Comparison of ENCODE assay signal across 17 mouse cellular contexts in genomic region chr16:9083040-9083439, GRCm38 (mm10).
DNase-seq lines count a peak whose midpoint lies in the region; TF ChIP-seq lines count a peak whose summit lies in the region.
"Had no signal": no experiment of that assay in that cellular context is flagged by ENCODE, and none has a peak within 500 bp of the region (broad histone marks: within the 10 kb centered on the region; RNA-seq: fewer than 3 reads in every experiment).

No protein-coding gene starts in this region.

- H3K36me3 ChIP-seq in E14TG2a.4 (ENCODE audit: insufficient read depth, low read length): no peaks in the 10 kb centered on the region
- H3K36me3 ChIP-seq in kidney, adult 2 months (ENCODE audit: control insufficient read depth, insufficient read depth, low read length): no peaks in the 10 kb centered on the region
- H3K36me3 ChIP-seq: embryonic facial prominence, embryonic 10.5 days; G1E; heart, embryonic 13.5 days; hindbrain, embryonic 15.5 days had no signal

- no peaks in the 10 kb centered on the region for H3K27me3 ChIP-seq in E14TG2a.4 (ENCODE audit: insufficient read depth, low read length)
- no peaks in the 10 kb centered on the region for H3K27me3 ChIP-seq in kidney, adult 2 months (replicated peaks; ENCODE audit: control insufficient read depth, insufficient read depth, low read length)
- H3K27me3 ChIP-seq: heart, embryonic 13.5 days; hindbrain, embryonic 15.5 days had no signal

- peaks cover 48% of the 10 kb centered on the region for H3K9me3 ChIP-seq in E14TG2a.4 (ENCODE audit: low read length)
- H3K9me3 ChIP-seq: embryonic facial prominence, embryonic 10.5 days; G1E; heart, embryonic 13.5 days; hindbrain, embryonic 15.5 days had no signal

- H3K4me1 ChIP-seq in E14TG2a.4 (replicated peaks; ENCODE audit: low read depth, low read length): peaks cover 52% of the 10 kb centered on the region
- no peaks in the 10 kb centered on the region for H3K4me1 ChIP-seq in kidney, adult 2 months (ENCODE audit: control insufficient read depth, insufficient read depth, low read length)
- H3K4me1 ChIP-seq: embryonic facial prominence, embryonic 10.5 days; heart, embryonic 13.5 days; hindbrain, embryonic 15.5 days had no signal

- DNase-seq in heart, adult 11 months: peak; percentile 25
- DNase-seq in heart, adult 8-10 months (ENCODE audit: low spot score): no peak
- DNase-seq in R1 (ENCODE audit: low read depth, low spot score): peak; percentile 56
- DNase-seq in layer of hippocampus, adult 9-11 months: peak; percentile 74
- DNase-seq in gastrocnemius, postnatal 10 days: no peak
- no peak for DNase-seq in kidney, adult 2 months
- DNase-seq: adrenal gland, postnatal 14 days; B cell, adult 2 months; cerebellum, adult 18-20 months; cerebellum, postnatal 10 days; gastrocnemius, postnatal 14 days; heart, postnatal 36 days had no signal

- no peak overlapping the region for H3K27ac ChIP-seq in kidney, adult 2 months (ENCODE audit: insufficient read depth, low read depth, low read length)
- H3K27ac ChIP-seq: embryonic facial prominence, embryonic 10.5 days; heart, embryonic 13.5 days; hindbrain, embryonic 15.5 days had no signal

- H3K4me3 ChIP-seq in E14TG2a.4 (replicated peaks; ENCODE audit: low read length): 0 out of 2 replicates have a peak overlapping the region, but pooled peaks have one; percentile 14
- H3K4me3 ChIP-seq in kidney, adult 2 months (ENCODE audit: insufficient read depth, low read depth, low read length): no peak overlapping the region
- H3K4me3 ChIP-seq: embryonic facial prominence, embryonic 10.5 days; heart, embryonic 13.5 days; hindbrain, embryonic 15.5 days had no signal

- no peak for TF ChIP-seq POLR2A in kidney, adult 2 months (IDR thresholded peaks at IDR 0.05; ENCODE audit: low read depth, low read length)

- 91% methylated on average over 3 of the region's 3 CpGs for WGBS in kidney, adult 2 months

- no peak for TF ChIP-seq CTCF in E14TG2a.4 (conservative IDR thresholded peaks at IDR 0.05; ENCODE audit: low read length)
- no peak for TF ChIP-seq CTCF in kidney, adult 2 months (conservative IDR thresholded peaks at IDR 0.05; ENCODE audit: insufficient read depth, insufficient read length, low read depth, low read length)

Comparison
In these comparisons a context has a peak if more than half of its experiments do, and no peak if none do; other contexts are left out.
1. DNase-seq: peak in heart, adult 11 months (single experiment), R1 (single experiment) and layer of hippocampus, adult 9-11 months (single experiment); none in heart, adult 8-10 months (single experiment), gastrocnemius, postnatal 10 days (single experiment) and kidney, adult 2 months (single experiment).